Mouse (Mus musculus) stomach, postnatal 0 days (tissue): ENCODE data around the gene Sema3a. TPM values are rescaled to one million over a fixed set of nuclear protein-coding genes. Genes with fewer than 3 reads are reported as not detected.

Source experiments
- ATAC-seq: fragments of 200-750 bp; cut with Nextera tagmentation; 2 replicates; pipeline ENCODE4 v1.8.0; 2017; ENCODE audit not compliant: low FRiP score, low TSS enrichment
- DNase-seq: peaks from one replicate; pipeline ENCODE4 v3.0.0-alpha.2; 2016; ENCODE audit warnings: low spot score
- H3K27ac ChIP-seq: fragments of 300-500 bp; sonication (generic); replicated peaks from 2 replicates; pipeline ENCODE4 v1.5.1; 2014; ENCODE audit warnings: mild to moderate bottlenecking, control low read depth
- H3K27me3 ChIP-seq: fragments of 300-500 bp; sonication (generic); 2 replicates; pipeline ENCODE4 v1.6.1; 2014; ENCODE audit warnings: low read length; ENCODE audit not compliant: control insufficient read depth, insufficient read depth
- H3K36me3 ChIP-seq: fragments of 300-500 bp; sonication (generic); 2 replicates; pipeline ENCODE4 v1.6.1; 2014; ENCODE audit warnings: low read length, mixed read lengths; ENCODE audit not compliant: control insufficient read depth, insufficient read depth
- H3K4me1 ChIP-seq: fragments of 300-500 bp; sonication (generic); replicated peaks from 2 replicates; pipeline ENCODE4 v1.6.1; 2014; ENCODE audit warnings: antibody characterized with exemption; ENCODE audit not compliant: control insufficient read depth, insufficient read depth
- H3K4me2 ChIP-seq: fragments of 300-500 bp; sonication (generic); replicated peaks from 2 replicates; pipeline ENCODE4 v1.6.1; 2014; ENCODE audit warnings: low read depth, mild to moderate bottlenecking, control low read depth, moderate library complexity
- H3K4me3 ChIP-seq: fragments of 300-500 bp; sonication (generic); 2 replicates; pipeline ENCODE4 v1.5.1; 2014; ENCODE audit warnings: low read depth, low read length, control low read depth
- H3K9ac ChIP-seq: fragments of 300-500 bp; sonication (generic); 2 replicates; pipeline ENCODE4 v1.6.1; 2014; ENCODE audit warnings: mild to moderate bottlenecking, low read length, control low read depth, mixed read lengths
- H3K9me3 ChIP-seq: fragments of 300-500 bp; sonication (generic); 2 replicates; pipeline ENCODE4 v1.6.1; 2016; ENCODE audit warnings: low read length; ENCODE audit not compliant: control insufficient read depth
- CTCF ChIP-seq: IDR thresholded peaks from 2 replicates; pipeline ENCODE4 v1.5.1; 2016; ENCODE audit warnings: antibody characterized with exemption, low read depth, mild to moderate bottlenecking, moderate library complexity
- EP300 ChIP-seq: optimal IDR thresholded peaks from 2 replicates; pipeline ENCODE3; 2016; ENCODE audit warnings: antibody characterized with exemption
- WGBS: fragments of 180-500 bp; shearing (Covaris S2); extraction: QIAGEN DNeasy Blood & Tissue Kit; methylation state at CpG from one replicate; pipeline ENCODE4 v1.1.7; 2014; 5-methylcytosine and 5-hydroxymethylcytosine counted together
- polyA plus RNA-seq: library from polyadenylated mRNA; unstranded; fragments of >200 nt; fragmentation: Nextera tagmentation; extraction: Ambion mirVana; gene quantifications from 2 replicates; pipeline ENCODE4 v1.2.1, GENCODE M21; 2015

Sema3a gene
- polyA plus RNA-seq, 1 experiment from 2014 or later = 7.4 TPM

DNA sequence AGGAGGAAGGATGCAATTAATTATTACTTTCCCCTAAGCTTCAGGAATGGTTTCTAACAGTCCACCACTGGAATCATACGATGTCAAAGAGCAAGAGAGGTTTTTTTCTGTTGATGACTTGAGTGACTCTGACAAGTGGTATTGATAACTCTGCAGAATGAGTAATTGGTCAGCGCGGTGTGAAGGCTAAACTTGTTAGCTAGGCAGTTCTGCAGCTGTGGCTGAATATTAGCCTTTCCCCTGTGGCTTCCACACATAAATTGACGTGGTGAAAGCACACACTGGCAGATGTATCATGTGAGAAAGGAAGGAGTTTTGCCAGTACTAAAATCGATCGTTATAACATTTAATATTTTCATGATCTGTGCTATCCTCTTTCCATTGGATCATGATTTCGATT, 497.4 kb downstream of the Sema3a start:
- no peaks in the 10 kb centered on the region for H3K27me3 ChIP-seq
- no peaks in the 10 kb centered on the region for H3K36me3 ChIP-seq
- 75% methylated on average over 7 of the region's 7 CpGs for WGBS
- H3K9ac ChIP-seq = no peak overlapping the region
- no peak overlapping the region for H3K27ac ChIP-seq
- TF ChIP-seq CTCF (no peak), EP300 (no peak)
- no peak for ATAC-seq
- H3K4me3 ChIP-seq = no peak overlapping the region
- H3K4me2 ChIP-seq = no peak overlapping the region
- H3K9me3 ChIP-seq = no peaks in the 10 kb centered on the region
- H3K4me1 ChIP-seq = no peaks in the 10 kb centered on the region
- DNase-seq = no peak

DNA sequence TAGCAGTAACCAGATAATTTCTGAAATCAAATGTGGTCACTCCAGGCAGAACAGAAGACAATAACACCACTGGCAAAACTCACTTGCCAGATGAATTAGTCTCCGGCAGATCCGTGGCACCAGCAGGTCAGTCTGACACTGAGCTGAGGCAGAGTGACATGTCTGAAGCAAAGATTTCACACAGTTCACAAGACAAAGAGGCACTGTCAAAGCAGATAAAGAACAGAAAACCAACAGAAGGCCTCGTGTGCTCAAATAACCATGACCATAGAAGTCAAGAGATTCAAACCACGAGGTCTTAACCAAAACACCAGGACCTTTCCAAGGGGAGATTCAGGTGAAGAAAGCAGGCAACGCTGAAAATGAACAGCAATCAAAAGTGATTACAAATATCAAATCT, 499.5 kb downstream of the Sema3a start:
- no peak overlapping the region for H3K4me3 ChIP-seq
- H3K9me3 ChIP-seq = no peaks in the 10 kb centered on the region
- WGBS = 63% methylated on average over 5 of the region's 5 CpGs
- H3K4me2 ChIP-seq = no peak overlapping the region
- no peak overlapping the region for H3K9ac ChIP-seq
- DNase-seq (no peak), ATAC-seq (no peak)
- no peak for TF ChIP-seq CTCF
- no peak for TF ChIP-seq EP300
- no peaks in the 10 kb centered on the region for H3K4me1 ChIP-seq
- H3K27me3 ChIP-seq = no peaks in the 10 kb centered on the region
- H3K36me3 ChIP-seq = no peaks in the 10 kb centered on the region
- H3K27ac ChIP-seq = no peak overlapping the region

DNA sequence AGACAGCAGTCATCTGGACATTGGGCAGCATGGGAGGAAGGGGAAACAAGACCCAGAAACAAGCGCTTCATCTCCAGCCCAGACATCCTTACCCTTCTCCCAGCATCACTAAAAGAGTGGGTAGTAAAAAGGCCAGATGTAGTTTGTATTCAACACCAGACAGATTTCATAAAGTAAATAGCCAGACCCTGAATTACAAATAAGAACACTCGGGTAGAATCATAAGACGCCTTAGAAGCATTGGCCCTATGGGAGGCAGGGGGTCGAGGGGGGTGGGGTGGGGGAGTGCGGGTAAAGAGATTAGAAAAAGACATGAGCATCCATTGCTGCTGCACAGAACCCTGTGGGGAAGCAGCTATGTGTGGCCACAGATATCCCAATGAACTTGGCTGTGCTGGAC, 500.9 kb downstream of the Sema3a start:
- no peak overlapping the region for H3K9ac ChIP-seq
- no peaks in the 10 kb centered on the region for H3K36me3 ChIP-seq
- DNase-seq (no peak), ATAC-seq (no peak)
- WGBS = 60% methylated on average over 5 of the region's 5 CpGs
- H3K4me3 ChIP-seq = no peak overlapping the region
- TF ChIP-seq CTCF = no peak
- TF ChIP-seq EP300 = no peak
- H3K9me3 ChIP-seq = no peaks in the 10 kb centered on the region
- no peak overlapping the region for H3K4me2 ChIP-seq
- H3K4me1 ChIP-seq = no peaks in the 10 kb centered on the region
- H3K27ac ChIP-seq = no peak overlapping the region
- no peaks in the 10 kb centered on the region for H3K27me3 ChIP-seq

DNA sequence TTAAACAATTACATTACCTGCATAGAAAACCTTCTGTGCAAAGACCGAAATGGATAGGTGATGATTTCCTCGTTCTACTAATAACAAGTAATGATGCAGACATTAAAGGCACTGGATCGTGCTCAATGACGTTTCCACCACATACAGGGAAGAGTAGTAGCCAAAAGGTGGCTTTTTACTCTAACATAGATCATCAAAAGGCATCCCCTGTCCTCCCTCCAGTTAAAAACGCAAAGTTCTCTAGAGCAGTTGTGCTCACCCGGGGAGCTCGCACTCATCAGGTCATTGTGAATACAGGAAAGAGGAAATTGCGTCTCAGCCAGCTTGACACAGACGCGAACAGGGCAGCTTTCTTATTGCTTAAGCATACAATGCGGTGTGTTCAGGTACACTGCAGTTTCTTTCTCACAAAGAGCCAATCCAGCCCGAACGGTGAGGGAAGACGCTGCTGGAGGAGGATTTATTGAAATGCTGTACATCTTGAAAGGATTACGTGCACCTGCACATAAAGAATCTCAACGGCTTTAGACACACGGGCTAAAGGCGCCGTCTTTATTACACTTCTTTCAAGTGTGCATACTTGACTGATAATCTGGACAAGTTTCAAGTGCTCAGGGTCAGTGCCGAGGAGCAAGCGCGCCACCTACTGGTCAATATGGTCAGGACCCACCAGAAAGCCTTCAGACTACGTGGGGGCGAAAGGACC, 503.5 kb downstream of the Sema3a start:
- TF ChIP-seq EP300 (no peak), CTCF (peak; percentile 98)
- ATAC-seq (peak; percentile 81), DNase-seq (peak; percentile 84)
- H3K4me1 ChIP-seq = no peaks in the 10 kb centered on the region
- H3K27me3 ChIP-seq = no peaks in the 10 kb centered on the region
- peak overlapping the region; percentile 50 for H3K9ac ChIP-seq
- H3K4me3 ChIP-seq = peak overlapping the region; percentile 48
- H3K9me3 ChIP-seq = no peaks in the 10 kb centered on the region
- 8% methylated on average over 24 of the region's 24 CpGs for WGBS
- H3K27ac ChIP-seq = no peak overlapping the region
- H3K4me2 ChIP-seq = peak overlapping the region; percentile 69
- H3K36me3 ChIP-seq = no peaks in the 10 kb centered on the region

DNA sequence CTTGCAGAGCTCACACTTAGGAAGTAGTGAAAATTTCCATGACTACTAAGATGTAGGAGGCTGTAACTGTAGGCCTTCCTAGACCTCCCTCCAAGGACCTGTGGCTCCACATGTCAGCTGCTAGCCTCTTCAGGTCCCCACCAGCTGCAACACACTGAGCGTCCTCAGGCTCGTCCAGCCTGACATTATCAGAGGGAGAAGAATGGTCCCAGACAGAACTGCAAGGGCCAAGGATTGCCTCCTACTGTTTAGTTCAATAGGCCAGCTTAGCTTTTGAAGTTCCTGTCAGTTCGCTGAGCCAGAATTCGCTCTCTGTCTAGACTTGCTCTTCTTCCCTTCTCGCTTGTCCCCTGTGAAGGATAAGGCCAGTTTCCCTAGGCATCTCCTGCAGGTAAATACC, 504.7 kb downstream of the Sema3a start:
- Histone ChIP-seq H3K9me3 (no peaks in the 10 kb centered on the region), H3K4me3 (no peak overlapping the region), H3K4me1 (no peaks in the 10 kb centered on the region), H3K9ac (no peak overlapping the region), H3K4me2 (no peak overlapping the region), H3K36me3 (no peaks in the 10 kb centered on the region), H3K27me3 (no peaks in the 10 kb centered on the region), H3K27ac (no peak overlapping the region)
- DNase-seq (no peak), ATAC-seq (no peak)
- 58% methylated on average over 5 of the region's 5 CpGs for WGBS
- TF ChIP-seq EP300 (no peak), CTCF (no peak)

DNA sequence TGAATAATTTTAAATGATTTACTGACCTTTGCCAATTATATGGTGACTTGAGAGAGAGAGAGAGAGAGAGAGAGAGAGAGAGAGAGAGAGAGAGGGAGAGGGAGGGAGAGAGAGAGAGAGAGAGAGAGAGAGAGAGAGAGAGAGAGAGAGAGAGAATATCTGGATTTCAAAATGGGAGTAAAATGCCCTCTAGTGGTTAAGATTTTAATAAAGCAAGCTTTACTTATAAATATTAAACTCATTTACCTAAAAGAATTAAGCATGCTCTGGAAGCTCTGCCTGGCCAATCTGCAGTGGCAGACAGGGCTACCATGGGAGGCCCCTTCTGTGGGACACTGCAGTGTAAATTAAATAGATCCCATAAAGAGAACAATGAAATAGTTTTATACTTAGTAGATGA, 505.5 kb downstream of the Sema3a start:
- Histone ChIP-seq H3K4me2 (no peak overlapping the region), H3K9me3 (no peaks in the 10 kb centered on the region), H3K4me1 (no peaks in the 10 kb centered on the region), H3K27ac (no peak overlapping the region), H3K36me3 (no peaks in the 10 kb centered on the region), H3K27me3 (no peaks in the 10 kb centered on the region), H3K9ac (no peak overlapping the region), H3K4me3 (no peak overlapping the region)
- peak; percentile 60 for TF ChIP-seq CTCF
- no peak for TF ChIP-seq EP300
- no peak for ATAC-seq
- DNase-seq = no peak
